Mouse (Mus musculus): ENCODE measurements around the gene Gm49388. TPM values are rescaled to one million over a fixed set of nuclear protein-coding genes. Genes with fewer than 3 reads are reported as not detected.
A peak's percentile ranks its signal among the peaks of the same experiment; 100 is the strongest.

The Gm49388 gene
- polyA plus RNA-seq (2011; ENCODE audit: insufficient read length, low read depth, missing spikeins): not detected in 2 replicates

DNA sequence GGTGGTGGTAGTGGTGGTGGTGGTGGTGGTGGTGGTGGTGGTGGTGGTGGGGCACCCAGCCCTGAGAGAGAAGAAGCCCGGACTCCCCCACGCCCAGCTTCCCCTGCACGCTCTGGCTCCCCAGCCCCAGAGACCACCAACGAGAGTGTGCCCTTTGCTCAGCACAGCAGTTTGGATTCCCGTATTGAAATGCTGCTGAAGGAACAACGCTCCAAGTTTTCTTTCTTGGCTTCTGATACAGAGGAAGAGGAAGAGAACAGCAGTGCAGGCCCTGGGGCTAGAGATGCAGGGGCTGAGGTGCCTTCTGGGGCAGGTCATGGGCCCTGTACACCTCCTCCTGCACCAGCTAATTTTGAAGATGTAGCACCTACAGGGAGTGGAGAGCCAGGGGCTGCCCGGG lies at the start of gene Gm49388:
TSS of gene Gm49388 (plus strand) at position 301 of the 400 bp plus-strand sequence.
- Histone ChIP-seq H3K4me3 (ENCODE audit: insufficient read depth, low read length) (no peak within 1 kb of the TSS), H3K4me1 (ENCODE audit: control insufficient read depth, insufficient read depth, low read length) (no peaks in the 10 kb centered on the region), H3K27ac (ENCODE audit: insufficient read depth, low read length) (no peak within 1 kb of the TSS)
- no peak for TF ChIP-seq CTCF (IDR thresholded peaks at IDR 0.05; ENCODE audit: borderline replicate concordance, insufficient read depth, low read length)
- no peak for TF ChIP-seq POLR2A (IDR thresholded peaks at IDR 0.05; ENCODE audit: low read depth, low read length)

DNA sequence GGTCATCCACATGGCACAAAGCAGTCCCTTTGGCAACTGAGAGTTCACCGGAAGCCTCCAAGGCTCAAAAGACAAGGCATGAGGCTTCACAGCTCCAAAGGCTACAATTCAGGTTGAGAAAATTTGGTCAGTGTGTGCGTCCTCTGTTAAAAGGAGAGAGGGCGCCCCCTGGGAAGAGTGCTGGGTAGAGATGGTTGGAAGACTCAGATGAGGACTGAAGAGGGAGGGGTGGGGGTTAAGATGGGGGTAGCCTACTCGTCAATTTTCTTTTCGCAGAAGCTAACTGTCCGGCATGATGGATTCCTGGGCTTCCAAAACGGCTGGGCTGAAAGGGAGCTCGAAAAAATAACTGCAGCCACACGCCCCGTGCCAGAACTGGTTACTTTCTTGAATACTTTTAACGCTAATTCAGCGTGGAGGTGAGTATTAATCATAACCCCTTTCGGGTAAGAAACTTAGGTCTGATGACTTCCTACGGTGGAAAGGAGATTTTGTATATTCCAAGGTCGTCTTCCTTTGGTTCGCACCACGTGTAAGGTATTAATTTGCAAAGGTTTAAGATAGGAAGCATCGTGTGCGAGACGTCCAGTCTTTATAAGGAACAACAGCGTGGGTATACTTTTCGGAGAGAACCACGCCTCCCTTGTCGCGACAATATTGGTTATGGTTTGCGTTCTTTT lies 40.9 kb upstream of the Gm49388 start, which contains the start of gene Fbxl19:
TSS of gene Fbxl19 (plus strand) at position 178 of the 680 bp plus-strand sequence.
- Histone ChIP-seq H3K4me1 (ENCODE audit: control insufficient read depth, insufficient read depth, low read length) (0 out of 2 replicates have a peak, but pooled peaks cover 2% of the 10 kb centered on the region), H3K4me3 (ENCODE audit: insufficient read depth, low read length) (peak within 1 kb of the TSS; percentile 56), H3K27ac (ENCODE audit: insufficient read depth, low read length) (peak within 1 kb of the TSS; percentile 65)
- 0 out of 2 replicates have a peak, but pooled peaks have one; percentile 18 for TF ChIP-seq CTCF (IDR thresholded peaks at IDR 0.05; ENCODE audit: borderline replicate concordance, insufficient read depth, low read length)
- no peak for TF ChIP-seq POLR2A (IDR thresholded peaks at IDR 0.05; ENCODE audit: low read depth, low read length)

DNA sequence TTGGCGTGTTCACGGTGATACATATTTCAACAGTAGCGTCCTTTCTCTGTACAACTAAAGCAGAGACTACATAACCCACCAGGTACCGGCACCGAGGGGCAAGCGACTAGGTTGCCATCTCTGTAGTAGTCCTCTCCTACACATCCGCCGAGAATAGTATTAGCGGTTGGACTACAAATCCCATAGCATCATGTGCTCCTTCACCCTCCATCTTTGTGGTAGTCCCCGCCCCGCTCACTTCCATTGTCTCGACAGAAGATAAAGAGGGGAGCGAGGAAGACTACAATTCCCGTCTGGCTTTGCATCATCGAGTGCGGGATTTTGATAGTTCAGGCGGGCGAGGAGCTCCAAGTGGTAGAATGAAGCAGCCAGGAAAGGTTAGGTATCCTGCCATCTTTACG lies 40.2 kb upstream of the Gm49388 start:
- H3K27ac ChIP-seq (ENCODE audit: insufficient read depth, low read length): peak overlapping the region; percentile 65

DNA sequence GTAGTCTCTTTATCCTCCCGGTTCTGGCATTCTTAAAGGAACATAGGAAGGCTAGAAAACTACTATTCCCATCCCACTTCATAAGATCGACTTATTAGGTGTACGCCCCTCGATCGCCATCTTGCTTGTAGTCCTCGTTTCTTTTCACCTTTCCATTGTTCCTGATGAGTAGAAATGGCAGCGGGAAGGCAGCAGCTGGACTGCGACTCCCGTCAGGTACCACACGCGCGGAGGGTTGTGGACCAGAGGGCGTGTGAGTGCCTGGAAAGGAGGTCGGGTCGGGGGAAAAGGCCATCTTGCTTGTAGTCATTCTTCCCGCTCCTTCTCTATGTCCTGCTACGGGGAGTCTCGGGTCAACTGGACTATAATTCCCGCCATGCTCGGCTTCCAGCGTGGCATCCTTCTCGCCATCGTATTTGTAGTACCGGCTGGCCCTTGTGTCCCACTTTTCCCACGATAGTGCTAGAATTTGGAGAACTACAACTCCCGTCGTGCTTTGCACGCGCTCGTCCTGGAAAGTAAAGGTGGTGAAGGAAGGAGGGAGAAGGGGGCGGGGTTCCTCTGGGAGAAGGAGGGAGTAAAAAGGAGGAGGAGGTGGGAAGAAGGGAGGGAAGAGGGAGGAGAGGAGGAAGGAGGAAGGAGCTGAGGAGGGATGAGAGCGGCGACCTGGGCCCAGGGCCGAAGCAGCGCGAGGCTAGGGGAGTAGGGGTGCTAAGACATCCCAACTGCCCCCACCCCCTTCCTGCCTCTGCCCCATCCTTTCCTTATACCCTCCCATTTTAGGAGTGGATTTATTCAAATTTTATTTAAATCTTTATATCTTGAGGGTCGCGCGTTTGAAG lies 39.5 kb upstream of the Gm49388 start:
- Histone ChIP-seq H3K27ac (ENCODE audit: insufficient read depth, low read length) (peak overlapping the region; percentile 65), H3K4me3 (ENCODE audit: insufficient read depth, low read length) (peak overlapping the region; percentile 56), H3K4me1 (ENCODE audit: control insufficient read depth, insufficient read depth, low read length) (0 out of 2 replicates have a peak, but pooled peaks cover 2% of the 10 kb centered on the region)
- no peak for TF ChIP-seq CTCF (IDR thresholded peaks at IDR 0.05; ENCODE audit: borderline replicate concordance, insufficient read depth, low read length)
- peak; percentile 95 for TF ChIP-seq POLR2A (IDR thresholded peaks at IDR 0.05; ENCODE audit: low read depth, low read length)

More for the DNA sequence above, 40.2 kb upstream of the Gm49388 start:
- TF ChIP-seq POLR2A (IDR thresholded peaks at IDR 0.05; ENCODE audit: low read depth, low read length) (peak; percentile 58), CTCF (IDR thresholded peaks at IDR 0.05; ENCODE audit: borderline replicate concordance, insufficient read depth, low read length) (no peak)
- H3K4me1 ChIP-seq (ENCODE audit: control insufficient read depth, insufficient read depth, low read length): 0 out of 2 replicates have a peak, but pooled peaks cover 2% of the 10 kb centered on the region
- peak overlapping the region; percentile 56 for H3K4me3 ChIP-seq (ENCODE audit: insufficient read depth, low read length)

DNA sequence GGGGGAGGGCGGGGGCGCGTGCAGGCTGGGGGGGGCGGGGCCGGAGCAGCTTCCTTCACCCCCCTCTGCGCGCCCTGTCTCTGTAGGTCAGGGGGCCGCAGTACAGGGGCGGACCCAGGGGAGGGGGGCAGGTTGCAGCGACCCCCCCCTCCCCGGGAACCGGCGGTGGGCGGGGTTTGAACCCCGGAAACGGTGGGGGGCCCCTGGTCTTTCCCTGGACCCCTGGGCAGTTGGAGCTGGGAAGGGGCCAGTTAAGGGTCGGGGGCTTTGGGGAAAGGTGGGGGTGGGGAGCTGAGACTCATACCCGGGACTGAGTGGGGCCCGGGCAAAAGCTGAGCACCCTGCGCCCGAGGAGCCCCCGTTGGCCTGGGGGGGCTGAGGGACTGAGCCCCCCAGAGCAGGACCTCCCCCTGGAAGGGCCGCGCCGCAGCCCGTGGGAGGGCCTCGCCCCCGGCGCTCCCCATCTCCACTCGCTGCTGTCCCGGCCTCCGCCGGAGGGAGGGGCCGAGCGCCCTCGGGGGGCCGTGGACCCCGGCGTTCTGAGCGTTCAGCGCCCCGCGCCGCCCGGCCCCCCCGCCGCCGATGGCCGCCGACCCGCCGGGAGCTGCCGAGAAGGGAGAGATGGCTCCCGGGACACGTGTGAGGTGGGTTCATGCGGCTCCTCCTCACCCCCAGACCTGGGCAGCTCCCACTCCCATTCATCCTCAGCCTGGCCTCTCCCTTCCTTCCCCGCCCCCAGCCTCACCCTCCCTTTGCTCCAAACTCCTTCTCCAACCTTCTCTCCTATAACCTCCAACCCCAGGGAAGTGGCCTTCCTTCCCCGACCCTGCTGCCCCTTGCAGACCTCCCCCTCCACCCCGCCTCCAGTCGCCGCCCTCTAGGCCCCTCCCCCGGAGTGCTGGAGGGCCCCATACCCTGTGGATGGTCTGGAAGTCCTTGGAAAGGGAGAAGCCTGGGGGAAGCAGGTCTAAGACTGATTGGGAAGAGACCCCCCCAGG lies 38.6 kb upstream of the Gm49388 start:
- H3K4me3 ChIP-seq (ENCODE audit: insufficient read depth, low read length): peak overlapping the region; percentile 56
- 0 out of 2 replicates have a peak, but pooled peaks cover 2% of the 10 kb centered on the region for H3K4me1 ChIP-seq (ENCODE audit: control insufficient read depth, insufficient read depth, low read length)
- H3K27ac ChIP-seq (ENCODE audit: insufficient read depth, low read length): no peak overlapping the region
- no peak for TF ChIP-seq CTCF (IDR thresholded peaks at IDR 0.05; ENCODE audit: borderline replicate concordance, insufficient read depth, low read length)
- TF ChIP-seq POLR2A (IDR thresholded peaks at IDR 0.05; ENCODE audit: low read depth, low read length): 0 out of 2 replicates have a peak, but pooled peaks have one; percentile 29

DNA sequence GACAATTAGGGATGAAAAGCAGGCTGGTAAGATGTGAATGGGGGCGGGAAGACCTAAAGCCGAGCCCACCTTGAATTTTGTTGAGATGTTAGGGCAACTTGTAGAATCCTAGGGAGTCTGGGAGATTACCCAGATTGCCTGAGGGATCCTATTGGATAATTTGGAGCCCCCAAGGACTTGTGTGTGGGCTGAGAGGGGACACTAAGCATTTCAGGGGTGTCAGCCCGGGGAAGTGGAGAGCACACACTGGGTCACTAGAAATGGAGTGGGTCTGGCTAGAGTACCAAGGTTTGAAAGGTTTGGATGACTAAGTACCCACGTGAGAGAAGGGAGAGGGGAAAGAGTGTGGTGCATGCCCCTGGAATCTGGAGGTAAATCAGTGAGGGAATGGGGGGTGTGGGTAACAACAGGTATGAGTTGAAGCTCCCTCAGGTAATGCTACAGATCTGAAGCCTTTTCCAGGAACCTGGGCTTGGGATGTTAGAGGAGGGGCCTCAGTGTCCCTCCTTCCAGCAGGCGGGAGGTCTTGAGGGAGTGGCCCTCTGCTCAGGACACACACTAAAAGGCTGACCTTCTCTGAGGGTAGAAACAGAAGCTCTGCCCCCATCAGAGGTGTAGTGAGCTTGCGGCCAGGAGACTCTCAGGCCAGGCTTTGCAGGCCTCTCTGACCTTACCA lies 37.7 kb upstream of the Gm49388 start:
- Histone ChIP-seq H3K4me3 (ENCODE audit: insufficient read depth, low read length) (peak overlapping the region; percentile 56), H3K27ac (ENCODE audit: insufficient read depth, low read length) (no peak overlapping the region), H3K4me1 (ENCODE audit: control insufficient read depth, insufficient read depth, low read length) (0 out of 2 replicates have a peak, but pooled peaks cover 2% of the 10 kb centered on the region)
- no peak for TF ChIP-seq CTCF (IDR thresholded peaks at IDR 0.05; ENCODE audit: borderline replicate concordance, insufficient read depth, low read length)
- no peak for TF ChIP-seq POLR2A (IDR thresholded peaks at IDR 0.05; ENCODE audit: low read depth, low read length)

DNA sequence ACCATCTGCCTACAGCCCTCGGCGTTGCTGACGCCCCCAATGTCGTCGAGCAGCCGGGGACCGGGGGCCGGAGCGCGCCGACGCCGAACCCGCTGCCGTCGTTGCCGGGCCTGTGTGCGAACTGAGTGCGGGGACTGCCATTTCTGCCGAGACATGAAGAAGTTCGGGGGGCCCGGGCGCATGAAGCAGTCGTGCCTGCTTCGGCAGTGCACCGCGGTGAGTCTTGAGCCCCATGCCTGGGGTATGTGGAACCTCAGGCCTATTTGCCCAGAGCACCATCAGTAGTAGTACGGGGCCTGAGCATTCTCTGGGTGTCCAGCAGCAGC lies 37.2 kb upstream of the Gm49388 start:
- no peak overlapping the region for H3K4me3 ChIP-seq (ENCODE audit: insufficient read depth, low read length)
- 0 out of 2 replicates have a peak, but pooled peaks cover 6% of the 10 kb centered on the region for H3K4me1 ChIP-seq (ENCODE audit: control insufficient read depth, insufficient read depth, low read length)
- TF ChIP-seq CTCF (IDR thresholded peaks at IDR 0.05; ENCODE audit: borderline replicate concordance, insufficient read depth, low read length): no peak
- TF ChIP-seq POLR2A (IDR thresholded peaks at IDR 0.05; ENCODE audit: low read depth, low read length): no peak
- H3K27ac ChIP-seq (ENCODE audit: insufficient read depth, low read length): no peak overlapping the region

Data from embryonic fibroblast, embryonic 13.5 days (primary cell).